Mouse (Mus musculus): Measurements from ENCODE around the gene Slc18a3.

DNA sequence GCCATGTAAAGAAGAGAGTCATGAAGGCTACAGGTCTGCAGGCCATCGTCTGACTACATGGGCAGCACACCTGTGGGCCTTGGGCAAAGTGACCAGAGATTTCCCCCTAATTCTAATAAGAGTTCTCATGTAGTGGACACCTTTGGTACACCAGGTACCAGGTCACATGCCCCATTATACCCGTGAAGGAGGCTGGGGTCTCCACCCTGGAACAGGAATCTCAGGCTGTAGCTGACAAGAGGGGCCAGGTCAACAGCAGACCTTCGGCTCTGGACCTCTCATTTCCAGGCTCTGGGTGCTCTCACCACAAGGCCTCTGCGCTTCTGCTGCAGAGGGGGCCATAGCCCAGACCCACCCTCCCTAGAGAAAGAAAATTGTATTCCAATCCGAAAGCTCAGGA, 25.3 kb downstream of the Slc18a3 start:
- TF ChIP-seq CTCF (IDR thresholded peaks at IDR 0.05; ENCODE audit: low read depth, low read length) (no peak), POLR2A (IDR thresholded peaks at IDR 0.05; ENCODE audit: borderline replicate concordance, low read depth, low read length) (no peak)

All from bone marrow macrophage, adult 2 months (primary cell).